Mouse (Mus musculus) heart, embryonic 12.5 days (tissue): ENCODE measurements around the gene Tns1. TPM values are rescaled to one million over a fixed set of nuclear protein-coding genes. Genes with fewer than 3 reads are reported as not detected.

Source experiments
- ATAC-seq: fragments of 200-750 bp; cut with Nextera tagmentation; 2 replicates; pipeline ENCODE4 v1.8.0; 2017; ENCODE audit warnings: moderate TSS enrichment, moderate library complexity; ENCODE audit not compliant: insufficient number of reproducible peaks, low FRiP score
- H3K27ac ChIP-seq: fragments of 300-500 bp; sonication (generic); 2 replicates; pipeline ENCODE4 v1.5.1; 2016; ENCODE audit warnings: mild to moderate bottlenecking, moderate library complexity; ENCODE audit not compliant: poor library complexity, severe bottlenecking
- H3K27me3 ChIP-seq: fragments of 300-500 bp; sonication (generic); replicated peaks from 2 replicates; pipeline ENCODE4 v1.6.1; 2016; ENCODE audit warnings: mild to moderate bottlenecking, moderate library complexity
- H3K36me3 ChIP-seq: fragments of 300-500 bp; sonication (generic); 2 replicates; pipeline ENCODE4 v1.6.1; 2016; ENCODE audit warnings: mild to moderate bottlenecking, moderate library complexity
- H3K4me1 ChIP-seq: fragments of 300-500 bp; sonication (generic); replicated peaks from 2 replicates; pipeline ENCODE4 v1.6.1; 2016; ENCODE audit warnings: mild to moderate bottlenecking
- H3K4me2 ChIP-seq: fragments of 300-500 bp; sonication (generic); 2 replicates; pipeline ENCODE4 v1.6.1; 2016; ENCODE audit warnings: mild to moderate bottlenecking, moderate library complexity
- H3K4me3 ChIP-seq: fragments of 300-500 bp; sonication (generic); 2 replicates; pipeline ENCODE4 v1.5.1; 2016; ENCODE audit warnings: mild to moderate bottlenecking
- H3K9ac ChIP-seq: fragments of 300-500 bp; sonication (generic); 2 replicates; pipeline ENCODE4 v1.6.1; 2016; ENCODE audit warnings: mild to moderate bottlenecking, moderate library complexity
- H3K9me3 ChIP-seq: fragments of 300-500 bp; sonication (generic); replicated peaks from 2 replicates; pipeline ENCODE4 v1.6.1; 2016; ENCODE audit warnings: mild to moderate bottlenecking, moderate library complexity
- WGBS: fragments of 180-500 bp; shearing (Covaris S2); methylation state at CpG from one replicate; pipeline ENCODE4 v1.1.7; 2016; 5-methylcytosine and 5-hydroxymethylcytosine counted together
- polyA plus RNA-seq: library from polyadenylated mRNA; unstranded; fragments of >200 nt; fragmentation: Nextera tagmentation; extraction: Ambion mirVana; gene quantifications from 2 replicates; pipeline ENCODE4 v1.2.1, GENCODE M21; 2016

Gene Tns1
- polyA plus RNA-seq, 1 experiment from 2014 or later, result 115 TPM

GRCm38 (mm10) chr1:74090329-74090728, 33.9 kb downstream of the Tns1 start:
- Histone ChIP-seq H3K4me1 (peaks cover 61% of the 10 kb centered on the region), H3K9ac (peak overlapping the region; percentile 44; the same call in 1 of the 2 replicates), H3K4me2 (peak overlapping the region; percentile 55), H3K36me3 (no peaks in the 10 kb centered on the region), H3K27ac (no peak overlapping the region; the same call in 1 of the 2 replicates), H3K4me3 (peak overlapping the region; percentile 32), H3K27me3 (no peaks in the 10 kb centered on the region; the same call in 1 of the 2 replicates), H3K9me3 (no peaks in the 10 kb centered on the region)
- 33% methylated on average over 7 of the region's 7 CpGs for WGBS
- no peak for ATAC-seq

- Histone ChIP-seq H3K9me3 (no peaks in the 10 kb centered on the region), H3K4me1 (peaks cover 67% of the 10 kb centered on the region), H3K27me3 (no peaks in the 10 kb centered on the region; the same call in 1 of the 2 replicates), H3K9ac (no peak overlapping the region), H3K4me2 (no peak overlapping the region), H3K27ac (no peak overlapping the region), H3K36me3 (no peaks in the 10 kb centered on the region), H3K4me3 (no peak overlapping the region)
- 79% methylated on average over 1 of the region's 1 CpGs for WGBS
- no peak for ATAC-seq
Measured at GRCm38 (mm10) chr1:74088569-74088968, 35.7 kb downstream of the Tns1 start.

GRCm38 (mm10) chr1:74085566-74085965, 38.7 kb downstream of the Tns1 start:
- peaks cover 62% of the 10 kb centered on the region for H3K4me1 ChIP-seq

GRCm38 (mm10) chr1:74084752-74085151, 39.5 kb downstream of the Tns1 start:
- Histone ChIP-seq H3K4me3 (no peak overlapping the region), H3K27ac (peak overlapping the region; percentile 43), H3K27me3 (no peaks in the 10 kb centered on the region; the same call in 1 of the 2 replicates), H3K4me2 (no peak overlapping the region), H3K36me3 (no peaks in the 10 kb centered on the region), H3K9me3 (no peaks in the 10 kb centered on the region), H3K9ac (no peak overlapping the region), H3K4me1 (peaks cover 54% of the 10 kb centered on the region)
- no peak for ATAC-seq
- WGBS, result 40% methylated on average over 5 of the region's 5 CpGs

More at GRCm38 (mm10) chr1:74085566-74085965, 38.7 kb downstream of the Tns1 start:
- ATAC-seq, result no peak
- H3K4me3 ChIP-seq, result no peak overlapping the region
- H3K27me3 ChIP-seq, result no peaks in the 10 kb centered on the region; the same call in 1 of the 2 replicates
- no peak overlapping the region for H3K27ac ChIP-seq
- no peaks in the 10 kb centered on the region for H3K9me3 ChIP-seq
- no peaks in the 10 kb centered on the region for H3K36me3 ChIP-seq
- no peak overlapping the region for H3K4me2 ChIP-seq
- no peak overlapping the region for H3K9ac ChIP-seq
- 83% methylated on average over 7 of the region's 7 CpGs for WGBS

DNA sequence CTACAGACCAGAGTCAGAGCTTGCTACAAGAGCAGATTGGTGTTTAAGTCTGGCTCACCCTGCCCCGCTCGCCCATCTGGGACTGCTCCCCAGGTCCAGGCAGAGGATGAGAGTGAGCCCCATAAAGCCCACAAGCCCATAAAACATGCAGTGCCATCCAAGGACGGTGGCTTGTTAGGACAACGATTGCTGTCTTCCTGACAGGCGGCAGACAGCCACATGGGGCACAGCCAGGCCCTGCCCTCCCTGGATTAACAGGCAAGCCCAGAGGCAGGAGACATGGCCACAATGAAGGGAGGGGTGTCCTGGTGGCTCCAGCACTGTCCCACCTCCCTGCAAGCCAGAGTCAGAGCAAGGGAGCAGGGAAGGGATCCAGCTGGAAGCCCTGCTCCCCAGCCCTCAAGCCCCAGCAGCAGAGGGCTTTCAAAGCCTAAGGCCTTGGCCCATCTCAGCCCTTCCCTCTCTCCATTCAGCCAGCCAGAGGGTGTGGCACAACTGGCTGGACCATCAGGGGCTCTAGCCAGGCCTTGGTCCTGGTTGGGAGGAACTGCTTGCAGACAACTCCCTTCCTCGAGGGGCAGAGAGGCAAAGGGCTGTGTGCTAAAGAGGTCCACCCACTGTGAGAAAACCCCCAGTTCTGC, 40.1 kb downstream of the Tns1 start:
- Histone ChIP-seq H3K27ac (peak overlapping the region; percentile 43), H3K4me3 (no peak overlapping the region), H3K9me3 (no peaks in the 10 kb centered on the region), H3K4me1 (peaks cover 49% of the 10 kb centered on the region), H3K9ac (no peak overlapping the region), H3K36me3 (no peaks in the 10 kb centered on the region), H3K27me3 (no peaks in the 10 kb centered on the region), H3K4me2 (no peak overlapping the region)
- 63% methylated on average over 6 of the region's 6 CpGs for WGBS
- no peak for ATAC-seq

- no peaks in the 10 kb centered on the region for H3K27me3 ChIP-seq
- H3K36me3 ChIP-seq, result no peaks in the 10 kb centered on the region
- H3K27ac ChIP-seq, result peak overlapping the region; percentile 49
- peak overlapping the region; percentile 54; the same call in 1 of the 2 replicates for H3K9ac ChIP-seq
- H3K9me3 ChIP-seq, result no peaks in the 10 kb centered on the region
- ATAC-seq, result peak; percentile 51
- H3K4me2 ChIP-seq, result no peak overlapping the region
- WGBS, result 15% methylated on average over 6 of the region's 6 CpGs
- H3K4me1 ChIP-seq, result peaks cover 46% of the 10 kb centered on the region
- no peak overlapping the region for H3K4me3 ChIP-seq
Measured at GRCm38 (mm10) chr1:74082841-74083463, 41.3 kb downstream of the Tns1 start.

DNA sequence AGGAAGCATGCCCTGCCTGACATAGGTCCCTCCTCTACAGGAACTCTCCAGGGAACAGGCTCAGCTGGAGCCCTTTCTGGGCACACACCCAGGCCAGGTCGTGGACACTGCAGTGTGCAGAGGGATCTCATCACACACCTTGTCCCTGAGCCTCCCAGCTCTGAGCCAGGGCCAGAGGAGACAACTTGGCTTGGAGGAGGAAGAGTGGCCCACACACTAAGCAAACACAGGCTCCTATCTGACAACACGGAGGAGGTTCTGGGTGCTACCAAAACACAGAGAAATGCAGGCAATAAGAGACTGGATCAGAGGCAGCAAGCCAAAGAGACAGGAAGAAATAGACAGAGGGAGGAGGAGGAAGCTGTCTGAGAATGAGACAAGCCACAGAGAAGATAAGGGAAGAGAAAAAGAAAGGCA, 42.7 kb downstream of the Tns1 start:
- Histone ChIP-seq H3K9ac (0 out of 2 replicates have a peak overlapping the region, but pooled peaks have one; percentile 11), H3K4me1 (peaks cover 46% of the 10 kb centered on the region), H3K27me3 (no peaks in the 10 kb centered on the region), H3K9me3 (no peaks in the 10 kb centered on the region), H3K36me3 (no peaks in the 10 kb centered on the region), H3K4me3 (no peak overlapping the region), H3K4me2 (no peak overlapping the region), H3K27ac (peak overlapping the region; percentile 49)
- 17% methylated on average over 2 of the region's 2 CpGs for WGBS
- ATAC-seq, result peak; percentile 30; the same call in 1 of the 2 replicates

DNA sequence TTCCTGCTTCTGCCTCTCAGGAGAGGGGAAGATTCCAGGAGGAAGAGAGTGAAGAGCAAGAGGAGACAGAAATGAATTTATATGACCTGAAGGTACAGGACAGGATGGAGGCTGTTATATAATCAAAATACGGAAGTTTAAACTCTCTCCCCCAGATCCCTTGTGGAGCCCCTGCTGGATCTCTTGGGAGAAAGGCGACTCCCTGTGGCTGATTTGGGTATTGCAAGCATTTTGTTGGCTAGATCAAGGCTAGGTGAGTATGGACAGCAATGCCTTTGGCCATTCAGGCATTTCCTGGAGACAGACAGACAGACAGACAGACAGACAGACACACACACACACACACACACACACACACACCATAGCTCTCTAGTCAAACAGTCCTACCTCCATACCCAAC, 46.9 kb downstream of the Tns1 start:
- no peaks in the 10 kb centered on the region for H3K36me3 ChIP-seq
- no peak overlapping the region for H3K4me3 ChIP-seq
- no peaks in the 10 kb centered on the region for H3K27me3 ChIP-seq
- H3K4me2 ChIP-seq, result no peak overlapping the region
- H3K4me1 ChIP-seq, result peaks cover 12% of the 10 kb centered on the region
- ATAC-seq, result no peak
- no peaks in the 10 kb centered on the region for H3K9me3 ChIP-seq
- H3K9ac ChIP-seq, result no peak overlapping the region; the same call in 1 of the 2 replicates
- 4% methylated on average over 2 of the region's 2 CpGs for WGBS
- H3K27ac ChIP-seq, result no peak overlapping the region

- H3K27me3 ChIP-seq, result no peaks in the 10 kb centered on the region
- 0 out of 2 replicates have a peak overlapping the region, but pooled peaks have one; percentile 43 for H3K9ac ChIP-seq
- peaks cover under 1% of the 10 kb centered on the region for H3K4me1 ChIP-seq
- H3K36me3 ChIP-seq, result no peaks in the 10 kb centered on the region
- H3K9me3 ChIP-seq, result no peaks in the 10 kb centered on the region
- no peak overlapping the region for H3K27ac ChIP-seq
- H3K4me3 ChIP-seq, result no peak overlapping the region
- ATAC-seq, result no peak
- no peak overlapping the region for H3K4me2 ChIP-seq
- WGBS, result 68% methylated on average over 4 of the region's 4 CpGs
Measured at GRCm38 (mm10) chr1:74076230-74076629, 48.0 kb downstream of the Tns1 start.

- Histone ChIP-seq H3K9me3 (no peaks in the 10 kb centered on the region), H3K4me2 (no peak overlapping the region), H3K27me3 (no peaks in the 10 kb centered on the region), H3K4me1 (peaks cover 9% of the 10 kb centered on the region), H3K9ac (no peak overlapping the region), H3K4me3 (no peak overlapping the region), H3K27ac (no peak overlapping the region), H3K36me3 (no peaks in the 10 kb centered on the region)
- WGBS, result 84% methylated on average over 7 of the region's 7 CpGs
- no peak for ATAC-seq
Measured at GRCm38 (mm10) chr1:74074693-74075485, 49.4 kb downstream of the Tns1 start.

GRCm38 (mm10) chr1:74073791-74074190, 50.5 kb downstream of the Tns1 start:
- H3K4me2 ChIP-seq, result no peak overlapping the region
- no peaks in the 10 kb centered on the region for H3K9me3 ChIP-seq
- no peaks in the 10 kb centered on the region for H3K27me3 ChIP-seq
- H3K4me3 ChIP-seq, result no peak overlapping the region
- ATAC-seq, result no peak
- H3K9ac ChIP-seq, result no peak overlapping the region
- H3K36me3 ChIP-seq, result no peaks in the 10 kb centered on the region
- H3K4me1 ChIP-seq, result peaks cover 20% of the 10 kb centered on the region
- WGBS, result 67% methylated on average over 6 of the region's 6 CpGs
- H3K27ac ChIP-seq, result no peak overlapping the region
